Mouse (Mus musculus) yolk sac, embryonic 10.5 days (tissue): Measurements from ENCODE around the gene Chic1.

Source experiments
- DNase-seq: peaks from one replicate; pipeline ENCODE4 v3.0.0-alpha.2; 2017; ENCODE audit warnings: low spot score

Chic1 gene

DNA sequence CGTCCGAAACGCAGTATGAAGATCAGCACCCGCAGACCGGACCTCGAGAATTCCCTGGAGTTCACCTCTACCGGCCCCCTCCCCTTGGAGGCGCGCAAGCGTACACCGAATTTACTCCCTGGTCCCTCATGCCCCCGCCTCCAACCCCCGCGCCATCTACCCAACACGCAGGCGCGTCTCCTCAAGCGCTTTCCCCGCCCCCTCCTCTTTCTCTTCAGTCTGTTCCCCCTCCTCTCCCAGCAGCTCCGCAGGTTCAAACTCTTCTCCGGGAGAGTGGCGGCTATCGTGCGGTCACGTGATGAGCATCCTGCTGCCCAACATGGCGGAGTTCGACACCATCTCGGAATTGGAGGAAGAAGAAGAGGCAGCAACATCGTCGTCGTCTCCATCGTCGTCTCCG is at the start of gene Chic1:
Gene Chic1 (plus strand): TSS at position 190 of the 400 bp plus-strand sequence.
- peak; percentile 75 for DNase-seq

DNA sequence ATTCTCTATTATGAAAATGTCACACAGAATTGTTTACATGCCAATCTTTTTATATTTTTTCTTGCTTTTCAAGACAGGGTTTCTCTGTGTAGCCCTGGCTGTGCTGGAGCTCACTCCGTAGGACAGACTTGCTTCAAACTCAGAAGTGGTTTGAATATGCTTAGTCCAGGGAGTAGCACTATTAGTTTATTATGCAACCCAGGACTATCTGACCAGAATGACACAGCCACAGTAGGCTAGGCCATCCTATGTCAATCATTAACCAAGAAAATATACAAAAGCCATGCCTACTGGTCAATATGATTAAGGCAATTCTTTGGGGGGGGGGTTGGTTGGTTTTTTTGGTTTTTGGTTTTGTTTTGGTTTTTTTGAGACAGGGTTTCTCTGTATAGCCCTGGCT is 48.0 kb upstream of the Chic1 start:
- DNase-seq, result no peak

DNA sequence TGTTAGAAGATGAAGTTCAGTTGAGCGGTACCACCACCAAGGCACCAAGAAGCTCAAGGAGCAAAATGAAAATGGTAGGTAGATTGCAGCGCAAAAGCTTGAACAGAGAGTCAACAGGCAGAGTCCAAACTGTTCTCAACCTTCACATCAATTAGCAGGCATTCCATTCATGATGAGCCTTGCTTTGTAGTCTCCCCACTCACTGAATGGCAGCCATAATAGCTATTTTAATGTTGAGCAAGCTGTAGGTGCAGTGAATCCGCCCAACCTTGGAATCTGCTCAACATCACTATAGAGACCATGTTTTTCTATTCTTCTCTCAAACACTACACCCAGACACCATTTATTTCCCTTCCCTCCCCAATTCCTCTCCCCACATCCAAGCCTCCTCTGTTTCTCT is 44.6 kb upstream of the Chic1 start:
- no peak for DNase-seq

DNA sequence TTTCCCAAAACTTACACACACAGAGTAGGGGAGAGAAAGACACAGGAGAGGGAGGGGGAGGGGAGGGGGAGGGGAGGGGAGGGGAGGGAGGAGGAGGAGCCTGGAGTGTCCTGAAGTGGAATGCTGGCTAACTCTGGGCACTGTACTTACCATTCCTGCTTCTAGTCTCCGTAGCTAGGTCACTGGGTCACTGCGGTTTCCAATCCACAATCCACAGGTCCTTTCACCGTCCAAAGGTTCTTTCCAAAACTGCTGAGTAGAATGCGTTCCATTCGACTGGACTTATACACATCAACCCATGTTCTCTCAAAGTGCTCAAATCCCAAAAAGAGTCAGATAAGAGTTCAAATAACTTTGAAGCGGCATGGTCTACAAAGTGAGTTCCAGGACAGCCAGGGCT is 42.1 kb upstream of the Chic1 start:
- no peak for DNase-seq

DNA sequence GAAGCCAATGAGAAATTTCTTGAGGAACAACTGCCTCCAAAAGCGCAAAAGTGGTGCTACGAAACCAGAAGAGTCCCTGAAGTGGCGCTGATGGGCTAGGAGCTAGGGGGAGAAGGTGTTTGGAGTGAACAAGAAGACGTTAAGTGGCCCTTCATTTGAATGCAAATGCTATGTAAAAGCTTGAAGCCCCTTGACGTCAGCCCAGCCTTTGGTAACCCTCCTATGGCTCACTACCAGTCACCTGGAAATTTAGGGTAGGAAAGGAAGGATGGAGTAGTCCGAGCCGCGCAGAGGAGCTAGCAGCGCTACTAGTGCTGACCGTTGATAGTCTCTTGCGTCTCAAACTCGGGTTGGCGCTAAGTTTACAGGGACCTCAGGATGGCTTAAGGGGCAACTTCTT is 35.1 kb upstream of the Chic1 start, which contains the start of gene Cdx4:
Gene Cdx4 (plus strand): TSS at position 253 of the 400 bp plus-strand sequence.
- no peak for DNase-seq

DNA sequence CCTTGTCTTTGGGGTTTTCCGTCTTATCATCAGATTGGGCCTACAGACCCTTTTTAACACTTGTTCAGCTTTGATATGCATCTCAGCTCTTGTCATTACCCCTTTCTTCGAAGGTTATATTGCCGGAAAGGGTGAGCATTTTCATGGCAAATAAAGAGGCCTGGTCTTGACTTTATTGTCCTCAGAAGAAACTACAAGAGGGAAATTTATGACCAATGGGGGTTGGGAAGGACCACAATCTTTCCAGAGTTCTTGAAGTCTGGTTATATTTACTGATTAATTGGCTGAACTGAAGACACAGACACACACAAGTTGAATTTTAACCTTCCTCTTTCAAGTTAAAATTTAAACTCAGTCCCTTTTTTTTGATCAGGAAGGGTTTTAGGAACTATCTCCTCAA is 30.4 kb upstream of the Chic1 start:
- no peak for DNase-seq

DNA sequence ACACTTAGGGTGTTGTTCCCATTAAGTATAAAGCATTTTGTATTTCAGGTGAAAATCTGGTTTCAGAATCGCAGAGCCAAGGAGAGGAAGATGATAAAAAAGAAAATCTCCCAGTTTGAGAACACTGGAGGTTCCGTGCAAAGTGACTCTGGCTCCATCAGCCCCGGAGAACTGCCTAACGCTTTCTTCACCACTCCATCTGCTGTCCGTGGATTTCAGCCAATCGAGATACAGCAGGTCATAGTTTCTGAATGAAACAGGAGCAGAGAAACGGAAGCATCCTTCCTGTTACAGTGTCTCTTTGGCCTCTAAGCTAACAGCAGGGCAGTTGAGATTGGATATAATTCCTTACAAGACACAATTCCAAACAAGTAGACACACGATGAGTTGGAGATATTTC is 26.9 kb upstream of the Chic1 start:
- DNase-seq, result no peak

DNA sequence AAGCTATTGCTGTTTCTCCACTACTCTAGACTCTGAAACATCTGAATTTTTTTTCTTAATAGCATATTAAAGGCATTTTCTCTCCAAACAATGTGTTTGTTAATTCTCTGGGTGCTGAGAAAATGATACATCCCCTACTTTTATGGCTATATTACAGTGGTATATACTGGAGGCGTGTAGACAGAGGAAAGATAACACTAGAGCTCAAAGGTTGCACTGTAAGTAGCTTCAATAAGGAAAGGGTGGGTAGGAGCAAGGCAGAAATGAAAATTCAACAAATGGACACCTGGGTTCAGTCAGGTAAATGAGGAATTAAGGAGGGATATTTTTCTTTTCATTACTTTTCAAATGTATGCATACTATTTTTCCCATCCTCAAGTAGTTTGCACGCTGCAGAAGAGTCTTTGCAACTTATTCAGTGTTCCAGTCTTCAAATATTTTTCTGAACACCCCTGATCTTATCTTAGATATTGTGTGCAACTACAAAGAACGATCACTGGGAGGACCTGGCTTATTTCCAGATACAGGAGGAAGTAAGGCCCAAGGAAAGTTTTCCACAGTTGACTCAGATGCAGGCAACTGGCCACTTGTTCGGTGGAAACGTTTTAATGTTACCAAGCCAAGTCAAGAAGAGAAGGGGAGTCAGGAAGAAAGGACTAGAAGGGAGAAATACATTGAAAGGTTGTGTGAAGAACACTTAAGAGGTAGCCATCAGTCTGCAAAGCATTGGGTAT is 25.0 kb upstream of the Chic1 start:
- no peak for DNase-seq

DNA sequence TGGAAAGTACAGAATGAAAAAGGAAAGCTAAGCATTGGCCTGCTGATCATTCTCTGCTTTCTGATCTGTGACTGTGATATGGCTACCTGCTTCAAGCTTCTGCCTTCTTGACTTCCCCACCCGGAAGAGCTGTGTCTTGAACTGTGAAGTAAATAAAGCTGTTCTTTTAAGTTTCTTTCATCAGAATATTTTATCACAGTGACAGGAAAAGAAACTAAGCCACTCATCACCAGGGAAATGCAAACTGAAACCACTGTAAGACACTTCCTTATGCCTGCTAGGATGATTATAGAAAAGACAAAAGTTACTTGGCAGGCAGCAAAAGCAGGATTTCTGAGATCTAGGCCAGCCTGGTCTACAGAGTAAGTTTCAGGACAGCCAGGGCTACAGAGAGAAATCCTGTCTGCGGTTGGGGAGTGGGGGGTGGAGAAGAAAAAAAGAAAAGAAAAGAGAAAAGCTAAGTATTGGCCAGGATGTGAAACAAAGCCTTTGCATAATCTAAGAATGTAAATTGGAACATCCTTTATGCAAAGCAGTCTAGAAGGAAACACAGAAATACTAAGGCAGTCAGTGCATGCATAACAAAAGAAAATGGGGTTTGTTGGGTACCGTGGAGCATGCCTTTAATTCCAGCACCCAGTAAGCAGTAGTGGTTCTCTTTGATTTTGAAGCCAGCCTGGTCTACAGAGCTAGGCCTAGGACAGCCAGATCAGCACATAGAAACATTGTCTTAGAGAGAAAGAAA is 14.7 kb upstream of the Chic1 start:
- no peak for DNase-seq

DNA sequence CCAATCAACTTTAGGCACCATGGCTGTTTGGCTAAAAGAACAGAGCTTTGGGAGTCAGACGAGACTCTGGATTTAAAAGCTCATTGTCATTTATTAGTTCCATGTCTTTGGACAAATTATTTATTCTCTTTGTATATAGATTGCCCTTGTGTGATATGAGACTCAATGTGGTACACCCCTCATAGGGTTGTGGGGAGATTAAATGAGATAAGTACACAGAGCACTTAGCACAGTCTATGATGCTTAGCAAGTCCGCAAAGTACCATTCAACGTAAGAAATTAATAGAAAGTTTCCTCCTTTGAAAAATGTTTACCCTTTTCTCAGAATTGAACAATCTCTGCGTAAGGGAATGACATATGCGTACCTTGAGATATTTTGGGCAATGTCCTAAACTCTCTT is 492 bp upstream of the Chic1 start:
- DNase-seq, result no peak

DNA sequence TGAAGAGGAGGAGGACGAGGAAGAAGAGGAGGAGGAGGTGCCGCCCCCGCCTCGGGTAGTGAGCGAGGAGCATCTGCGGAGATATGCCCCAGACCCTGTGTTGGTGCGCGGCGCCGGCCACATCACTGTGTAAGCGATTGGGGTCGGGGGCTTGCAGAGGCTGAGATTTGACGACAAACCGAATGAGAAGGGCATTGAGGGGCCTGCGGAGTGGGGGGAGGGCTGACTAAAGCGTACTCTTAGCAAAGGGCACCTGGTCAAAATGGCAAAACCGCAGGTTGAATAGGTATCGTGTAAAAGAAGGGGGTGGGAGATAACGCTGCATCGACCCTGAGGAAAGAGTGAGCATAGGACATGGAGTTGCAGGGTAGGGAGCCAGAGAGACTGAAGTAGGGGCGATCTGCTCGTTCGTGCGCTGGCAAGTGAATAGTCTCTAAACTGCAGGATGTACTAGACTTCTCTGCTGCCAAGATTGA is 523 bp downstream of the Chic1 start:
- DNase-seq, result peak; percentile 5

DNA sequence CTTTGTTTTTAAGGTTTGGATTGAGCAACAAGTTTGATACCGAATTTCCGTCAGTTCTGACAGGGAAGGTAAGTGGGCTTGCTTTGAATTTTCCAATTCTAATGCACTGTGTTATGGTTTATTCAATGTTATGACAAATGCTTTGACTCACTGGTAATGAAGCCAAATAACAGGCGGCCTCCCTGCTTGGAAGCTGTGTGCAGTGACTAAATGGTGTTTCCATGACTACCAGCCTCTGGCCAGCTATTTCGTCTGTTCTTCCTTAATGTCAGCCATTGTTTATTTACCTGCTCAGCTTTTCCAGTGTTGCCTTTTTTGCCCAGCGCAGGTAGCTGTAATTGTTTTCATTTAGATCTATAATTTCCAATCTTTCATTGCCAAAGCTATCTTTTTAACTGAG is 9.9 kb downstream of the Chic1 start:
- no peak for DNase-seq

DNA sequence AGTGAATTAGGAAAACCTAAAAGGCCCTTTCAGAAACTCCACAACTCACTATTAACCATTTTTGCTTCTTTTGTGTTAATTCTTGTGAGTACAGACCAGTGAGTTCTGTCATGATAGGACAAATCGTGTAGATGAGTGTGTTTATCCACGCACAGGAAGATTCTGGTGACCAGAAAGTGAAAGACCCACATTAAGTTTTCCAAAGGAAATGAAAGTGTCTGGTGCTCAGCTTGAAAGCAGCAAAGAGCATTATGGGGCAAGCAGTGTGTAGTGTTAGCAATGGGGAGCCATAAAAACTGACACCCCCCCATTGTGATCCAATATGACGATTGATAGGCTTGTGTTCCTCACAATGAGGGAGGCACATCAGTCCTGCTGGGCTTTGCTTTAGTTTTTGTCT is 12.4 kb downstream of the Chic1 start:
- no peak for DNase-seq

DNA sequence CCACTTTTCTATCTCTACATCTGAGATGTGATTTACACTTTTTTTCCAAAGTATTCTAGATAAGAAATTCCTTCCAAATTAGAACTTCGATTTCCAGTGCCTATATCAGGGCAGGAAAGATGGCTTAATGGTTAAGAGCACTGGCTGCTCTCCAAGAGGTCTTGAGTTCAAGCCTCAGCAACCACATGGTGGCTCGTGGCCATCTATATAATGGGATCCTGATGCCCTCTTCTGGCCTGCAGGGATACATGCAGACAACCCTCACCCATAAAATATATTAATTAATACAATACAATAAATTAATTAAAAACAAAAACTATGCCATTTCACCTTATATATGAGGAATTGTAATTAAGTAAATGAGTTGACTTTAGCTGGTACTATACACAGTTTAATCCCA is 14.9 kb downstream of the Chic1 start:
- no peak for DNase-seq

DNA sequence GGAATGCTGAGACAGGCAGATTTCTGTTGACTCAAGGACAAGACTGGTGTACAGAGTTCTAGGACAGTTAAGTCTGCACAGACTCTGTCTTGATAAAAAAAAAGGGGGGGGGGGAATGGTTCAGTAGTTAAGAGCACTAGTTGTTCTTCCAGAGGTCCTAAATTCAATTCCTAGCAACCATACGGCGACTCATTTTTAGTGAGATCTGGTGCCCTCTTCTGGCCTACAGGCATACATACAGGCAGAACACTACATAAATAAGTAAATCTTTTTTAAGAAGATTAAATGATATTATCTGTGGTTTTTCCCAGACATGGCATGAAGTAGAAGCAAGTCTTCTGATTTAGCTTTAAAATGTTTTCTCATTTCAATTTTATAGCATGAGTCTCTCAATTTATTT is 15.4 kb downstream of the Chic1 start:
- no peak for DNase-seq

DNA sequence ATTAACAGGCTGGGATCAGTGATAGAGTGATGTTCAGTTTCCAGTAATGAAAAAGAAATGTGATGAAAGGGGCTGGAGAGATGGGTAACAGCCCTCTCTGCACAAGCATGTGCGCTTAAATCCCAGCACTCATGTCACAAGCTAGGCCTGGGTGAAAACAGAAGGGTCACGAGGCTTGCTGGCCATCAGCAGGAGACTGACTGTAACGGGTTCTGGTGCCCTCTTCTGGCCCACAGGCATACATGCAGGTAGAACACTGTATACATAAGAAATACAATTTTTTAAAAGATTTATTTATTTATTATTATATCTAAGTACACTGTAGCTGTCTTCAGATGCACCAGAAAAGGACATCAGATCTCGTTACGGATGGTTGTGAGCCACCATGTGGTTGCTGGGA is 18.0 kb downstream of the Chic1 start:
- no peak for DNase-seq

DNA sequence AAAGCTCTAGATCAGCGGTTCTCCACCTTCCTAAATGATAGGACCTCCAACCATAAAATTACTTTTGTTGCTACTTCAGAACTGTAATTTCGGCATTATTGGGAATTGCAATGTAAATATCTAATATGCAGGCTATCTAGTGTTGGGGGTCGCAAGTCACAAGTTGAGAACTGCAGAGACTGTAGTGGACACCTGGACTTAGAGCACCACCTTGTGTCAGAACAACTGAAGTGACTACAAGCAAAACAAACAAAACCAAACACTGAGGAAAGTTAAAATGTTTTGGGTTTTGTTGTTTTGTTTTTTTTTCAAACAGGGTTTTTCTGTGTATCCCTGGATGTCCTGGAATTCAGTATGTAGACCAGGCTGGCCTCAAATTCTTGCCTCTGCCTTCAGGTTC is 28.3 kb downstream of the Chic1 start:
- DNase-seq, result peak; percentile 4

DNA sequence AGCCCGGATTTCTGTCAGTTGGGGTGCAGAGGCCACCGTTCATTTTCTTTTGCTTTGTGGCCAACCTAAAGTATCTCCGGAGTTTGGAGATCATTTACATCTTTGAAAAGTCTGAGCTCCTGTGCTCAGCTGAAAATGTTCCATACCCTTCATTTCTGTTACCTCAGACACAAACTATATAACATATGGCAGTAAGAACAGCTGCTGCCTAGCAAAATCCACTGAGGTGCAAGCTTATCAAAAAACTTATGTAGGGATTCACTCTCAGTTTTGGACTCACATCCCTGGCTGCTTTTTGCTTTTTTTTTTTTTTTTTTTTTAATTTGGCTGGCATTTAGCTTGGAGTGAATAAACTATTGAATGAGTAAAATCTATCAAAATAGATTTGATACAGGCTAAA is 31.9 kb downstream of the Chic1 start:
- DNase-seq, result no peak

DNA sequence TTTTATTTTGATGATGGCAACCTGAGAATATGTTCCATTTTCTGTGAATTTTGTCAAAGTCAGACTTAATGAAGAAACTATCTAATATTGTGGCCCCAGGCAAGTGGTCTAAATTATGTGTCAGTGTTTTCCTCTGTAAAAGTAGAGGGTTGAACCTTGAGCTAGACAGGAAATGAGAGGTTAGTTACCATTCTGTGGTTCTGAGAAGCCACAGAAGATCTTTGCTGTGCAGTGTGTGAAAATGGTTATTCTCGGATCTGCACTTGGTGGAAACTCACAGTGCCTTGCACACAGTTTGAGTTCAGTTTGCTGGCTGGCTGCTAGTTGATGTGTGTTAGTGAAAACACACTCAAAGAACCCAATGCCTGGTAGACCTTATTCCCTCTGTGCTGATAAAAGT is 37.6 kb downstream of the Chic1 start:
- no peak for DNase-seq

DNA sequence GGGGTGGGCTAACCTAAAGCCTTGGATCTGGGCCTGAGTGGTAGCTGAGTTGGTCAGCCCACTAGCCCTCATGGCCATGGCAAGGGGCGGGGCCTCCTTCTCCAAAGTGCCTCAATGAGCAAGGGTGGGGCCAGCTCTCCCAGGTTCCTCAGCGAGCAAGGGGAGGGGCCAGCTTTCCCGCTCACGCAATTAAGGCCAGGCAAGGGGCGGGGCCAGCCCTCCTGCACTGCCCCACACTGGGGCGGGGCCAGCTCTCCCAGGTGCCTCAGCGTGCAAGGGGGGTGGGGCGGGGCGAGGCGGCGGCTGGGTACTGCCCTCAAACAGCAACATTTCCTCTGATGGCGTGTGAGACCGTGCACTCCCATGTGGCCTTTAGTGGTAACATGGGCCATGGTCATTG is 48.7 kb downstream of the Chic1 start:
- peak; percentile 5 for DNase-seq

DNA sequence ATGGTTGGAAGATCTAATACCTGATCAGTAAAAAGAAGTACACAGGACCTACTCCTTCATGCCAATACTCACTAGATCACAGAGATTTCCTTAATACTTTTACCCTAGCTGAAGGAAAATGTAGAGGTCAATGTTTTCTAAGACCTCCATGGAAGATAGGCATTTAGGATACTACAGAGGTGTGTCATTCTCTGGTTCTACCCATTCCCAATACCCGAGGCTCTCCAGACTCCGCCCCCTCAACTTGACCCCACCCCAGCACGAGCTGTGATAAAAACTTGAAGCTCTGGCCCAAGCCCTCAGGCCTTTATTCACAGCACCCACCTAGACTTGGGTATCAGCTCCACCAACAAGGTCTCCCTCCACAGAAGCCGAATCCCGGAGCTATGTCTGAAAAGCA is 57.9 kb downstream of the Chic1 start, which contains the start of gene Tsx:
Gene Tsx (plus strand): TSS at position 301 of the 400 bp plus-strand sequence.
- no peak for DNase-seq

DNA sequence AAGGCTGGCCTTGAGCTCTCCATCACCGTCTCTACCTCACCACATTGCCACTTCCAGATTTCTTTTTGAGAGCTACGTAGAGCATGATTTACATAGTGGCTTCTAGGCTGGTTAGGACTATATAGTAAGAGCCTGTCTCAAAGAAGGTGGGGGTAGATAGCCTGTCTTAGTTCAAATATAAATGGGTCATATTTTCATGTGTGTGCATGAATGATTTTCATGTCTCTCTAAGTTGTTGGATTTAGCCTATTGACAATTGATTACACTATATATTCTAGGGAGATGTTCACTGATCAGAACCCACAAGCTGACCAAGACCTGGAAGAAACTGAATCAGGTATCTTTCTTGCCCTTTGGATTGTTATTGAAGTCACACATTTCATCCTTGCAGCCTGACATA is 65.4 kb downstream of the Chic1 start, which contains the start of gene Gm26992:
Gene Gm26992 (plus strand): TSS at position 301 of the 400 bp plus-strand sequence.
- no peak for DNase-seq

DNA sequence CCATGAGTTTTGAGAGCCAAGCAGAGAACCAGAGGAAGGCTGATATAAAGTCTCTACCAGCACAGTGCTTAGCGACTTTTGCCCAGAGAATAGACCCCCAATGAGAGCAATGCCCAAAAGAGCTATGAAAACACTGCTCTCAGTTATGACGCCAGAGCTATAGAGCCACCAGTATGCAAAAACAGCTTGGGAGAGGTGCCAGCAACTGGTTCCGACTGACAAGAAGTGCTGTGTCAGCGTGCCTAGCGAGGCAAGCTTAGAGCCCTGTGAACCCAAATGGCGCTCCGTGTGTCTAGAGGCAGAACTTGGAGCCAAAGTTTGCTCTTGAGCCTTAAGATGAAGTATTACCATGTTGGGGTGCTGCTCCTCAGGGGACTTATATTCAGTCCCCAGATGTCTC is 71.4 kb downstream of the Chic1 start:
- DNase-seq, result no peak
